Mouse (Mus musculus): Measurements from ENCODE around the gene Vwa5b1. TPM values are rescaled to one million over a fixed set of nuclear protein-coding genes. Genes with fewer than 3 reads are reported as not detected.

The Vwa5b1 gene
- polyA plus RNA-seq, 1 experiment from 2014 or later, result 0.14 TPM

- Histone ChIP-seq H3K4me1 (peaks cover 7% of the 10 kb centered on the region), H3K27ac (no peak overlapping the region), H3K36me3 (no peaks in the 10 kb centered on the region), H3K9me3 (replicated peaks) (no peaks in the 10 kb centered on the region), H3K27me3 (ENCODE audit: low read depth, poor library complexity, severe bottlenecking) (peaks cover 30% of the 10 kb centered on the region), H3K4me3 (no peak overlapping the region)
- no peak for DNase-seq (ENCODE audit: low spot score)
- WGBS, result 58% methylated on average over 12 of the region's 12 CpGs
Observed at GRCm38 (mm10) chr4:138543177-138543576, 92.5 kb downstream of the Vwa5b1 start.

GRCm38 (mm10) chr4:138538084-138538449 lies 97.6 kb downstream of the Vwa5b1 start:
- Histone ChIP-seq H3K27ac (no peak overlapping the region), H3K27me3 (ENCODE audit: low read depth, poor library complexity, severe bottlenecking) (no peaks in the 10 kb centered on the region), H3K36me3 (no peaks in the 10 kb centered on the region), H3K4me3 (no peak overlapping the region), H3K4me1 (peaks cover 9% of the 10 kb centered on the region), H3K9me3 (replicated peaks) (no peaks in the 10 kb centered on the region)
- whole genome bisulfite sequencing, result 68% methylated on average over 4 of the region's 4 CpGs
- DNase-seq (ENCODE audit: low spot score), result no peak

- no peak for DNase-seq (ENCODE audit: low spot score)
- no peak overlapping the region for H3K4me3 ChIP-seq
- H3K9me3 ChIP-seq (replicated peaks), result no peaks in the 10 kb centered on the region
- H3K36me3 ChIP-seq, result no peaks in the 10 kb centered on the region
- 38% methylated on average over 10 of the region's 10 CpGs for WGBS
- H3K27me3 ChIP-seq (ENCODE audit: low read depth, poor library complexity, severe bottlenecking), result no peaks in the 10 kb centered on the region
- peaks cover 7% of the 10 kb centered on the region; the same call in 1 of the 2 replicates for H3K4me1 ChIP-seq
- no peak overlapping the region for H3K27ac ChIP-seq
Observed at GRCm38 (mm10) chr4:138537210-138538083, 98.2 kb downstream of the Vwa5b1 start.

- Histone ChIP-seq H3K27ac (no peak overlapping the region), H3K36me3 (no peaks in the 10 kb centered on the region), H3K4me3 (no peak overlapping the region), H3K27me3 (ENCODE audit: low read depth, poor library complexity, severe bottlenecking) (no peaks in the 10 kb centered on the region), H3K4me1 (peaks cover 7% of the 10 kb centered on the region; the same call in 1 of the 2 replicates), H3K9me3 (replicated peaks) (no peaks in the 10 kb centered on the region)
- DNase-seq (ENCODE audit: low spot score), result no peak
- WGBS, result 91% methylated on average over 12 of the region's 12 CpGs
Observed at GRCm38 (mm10) chr4:138535610-138536009, 100.1 kb downstream of the Vwa5b1 start.

- H3K4me1 ChIP-seq, result peaks cover 7% of the 10 kb centered on the region; the same call in 1 of the 2 replicates
- no peak overlapping the region for H3K27ac ChIP-seq
- no peaks in the 10 kb centered on the region for H3K27me3 ChIP-seq (ENCODE audit: low read depth, poor library complexity, severe bottlenecking)
- no peak overlapping the region for H3K4me3 ChIP-seq
- no peaks in the 10 kb centered on the region for H3K36me3 ChIP-seq
- DNase-seq (ENCODE audit: low spot score), result no peak
- no peaks in the 10 kb centered on the region for H3K9me3 ChIP-seq (replicated peaks)
- 90% methylated on average over 2 of the region's 2 CpGs for WGBS
Observed at GRCm38 (mm10) chr4:138533877-138534276, 101.8 kb downstream of the Vwa5b1 start.

GRCm38 (mm10) chr4:138531761-138532160 lies 103.9 kb downstream of the Vwa5b1 start:
- H3K36me3 ChIP-seq, result no peaks in the 10 kb centered on the region
- WGBS, result 88% methylated on average over 2 of the region's 2 CpGs
- no peaks in the 10 kb centered on the region for H3K27me3 ChIP-seq (ENCODE audit: low read depth, poor library complexity, severe bottlenecking)
- H3K4me1 ChIP-seq, result no peaks in the 10 kb centered on the region
- H3K27ac ChIP-seq, result no peak overlapping the region
- H3K4me3 ChIP-seq, result no peak overlapping the region
- no peaks in the 10 kb centered on the region for H3K9me3 ChIP-seq (replicated peaks)
- no peak for DNase-seq (ENCODE audit: low spot score)

- Histone ChIP-seq H3K4me1 (peaks cover under 1% of the 10 kb centered on the region; the same call in 1 of the 2 replicates), H3K9me3 (replicated peaks) (no peaks in the 10 kb centered on the region), H3K27me3 (ENCODE audit: low read depth, poor library complexity, severe bottlenecking) (no peaks in the 10 kb centered on the region), H3K27ac (no peak overlapping the region), H3K4me3 (no peak overlapping the region), H3K36me3 (no peaks in the 10 kb centered on the region)
- WGBS, result 89% methylated on average over 6 of the region's 6 CpGs
- no peak for DNase-seq (ENCODE audit: low spot score)
Observed at GRCm38 (mm10) chr4:138530011-138530410, 105.7 kb downstream of the Vwa5b1 start.

- 77% methylated on average over 4 of the region's 4 CpGs for WGBS
Observed at GRCm38 (mm10) chr4:138525684-138526083, 110.0 kb downstream of the Vwa5b1 start.

GRCm38 (mm10) chr4:138524769-138525168 lies 110.9 kb downstream of the Vwa5b1 start:
- 86% methylated on average over 9 of the region's 9 CpGs for WGBS
- H3K36me3 ChIP-seq, result no peaks in the 10 kb centered on the region
- H3K27me3 ChIP-seq (ENCODE audit: low read depth, poor library complexity, severe bottlenecking), result 0 out of 2 replicates have a peak, but pooled peaks cover 3% of the 10 kb centered on the region

More at GRCm38 (mm10) chr4:138525684-138526083, 110.0 kb downstream of the Vwa5b1 start:
- no peaks in the 10 kb centered on the region for H3K36me3 ChIP-seq
- H3K27me3 ChIP-seq (ENCODE audit: low read depth, poor library complexity, severe bottlenecking), result 0 out of 2 replicates have a peak, but pooled peaks cover 3% of the 10 kb centered on the region
- no peak overlapping the region for H3K4me3 ChIP-seq
- no peak overlapping the region for H3K27ac ChIP-seq
- H3K9me3 ChIP-seq (replicated peaks), result no peaks in the 10 kb centered on the region
- peaks cover 10% of the 10 kb centered on the region for H3K4me1 ChIP-seq
- DNase-seq (ENCODE audit: low spot score), result no peak

GRCm38 (mm10) chr4:138523775-138524174 lies 111.9 kb downstream of the Vwa5b1 start:
- DNase-seq (ENCODE audit: low spot score), result no peak
- H3K27ac ChIP-seq, result no peak overlapping the region

More at GRCm38 (mm10) chr4:138524769-138525168, 110.9 kb downstream of the Vwa5b1 start:
- H3K4me1 ChIP-seq, result peaks cover 10% of the 10 kb centered on the region
- H3K9me3 ChIP-seq (replicated peaks), result no peaks in the 10 kb centered on the region
- H3K4me3 ChIP-seq, result no peak overlapping the region
- no peak overlapping the region for H3K27ac ChIP-seq
- no peak for DNase-seq (ENCODE audit: low spot score)

GRCm38 (mm10) chr4:138522296-138522695 lies 113.4 kb downstream of the Vwa5b1 start:
- H3K27ac ChIP-seq, result no peak overlapping the region
- 22% methylated on average over 7 of the region's 7 CpGs for WGBS
- DNase-seq (ENCODE audit: low spot score), result peak; percentile 42

More at GRCm38 (mm10) chr4:138523775-138524174, 111.9 kb downstream of the Vwa5b1 start:
- Histone ChIP-seq H3K27me3 (ENCODE audit: low read depth, poor library complexity, severe bottlenecking) (peaks cover 11% of the 10 kb centered on the region; the same call in 1 of the 2 replicates), H3K9me3 (replicated peaks) (no peaks in the 10 kb centered on the region), H3K4me3 (no peak overlapping the region), H3K36me3 (no peaks in the 10 kb centered on the region), H3K4me1 (peaks cover 10% of the 10 kb centered on the region)
- 25% methylated on average over 7 of the region's 7 CpGs for WGBS

GRCm38 (mm10) chr4:138517153-138517789 lies 118.4 kb downstream of the Vwa5b1 start:
- WGBS, result 54% methylated on average over 9 of the region's 9 CpGs
- Histone ChIP-seq H3K4me1 (peaks cover 4% of the 10 kb centered on the region), H3K36me3 (no peaks in the 10 kb centered on the region), H3K27ac (no peak overlapping the region), H3K9me3 (replicated peaks) (no peaks in the 10 kb centered on the region), H3K4me3 (no peak overlapping the region), H3K27me3 (ENCODE audit: low read depth, poor library complexity, severe bottlenecking) (peaks cover 36% of the 10 kb centered on the region; the same call in 1 of the 2 replicates)
- no peak for DNase-seq (ENCODE audit: low spot score)

More at GRCm38 (mm10) chr4:138522296-138522695, 113.4 kb downstream of the Vwa5b1 start:
- peaks cover 18% of the 10 kb centered on the region; the same call in 1 of the 2 replicates for H3K27me3 ChIP-seq (ENCODE audit: low read depth, poor library complexity, severe bottlenecking)
- peaks cover 10% of the 10 kb centered on the region for H3K4me1 ChIP-seq
- no peaks in the 10 kb centered on the region for H3K9me3 ChIP-seq (replicated peaks)
- H3K4me3 ChIP-seq, result no peak overlapping the region
- no peaks in the 10 kb centered on the region for H3K36me3 ChIP-seq

- no peaks in the 10 kb centered on the region for H3K36me3 ChIP-seq
- DNase-seq (ENCODE audit: low spot score), result no peak
- 82% methylated on average over 3 of the region's 3 CpGs for WGBS
- H3K27me3 ChIP-seq (ENCODE audit: low read depth, poor library complexity, severe bottlenecking), result peaks cover 33% of the 10 kb centered on the region; the same call in 1 of the 2 replicates
- no peak overlapping the region for H3K4me3 ChIP-seq
- no peaks in the 10 kb centered on the region for H3K4me1 ChIP-seq
- H3K27ac ChIP-seq, result no peak overlapping the region
- no peaks in the 10 kb centered on the region for H3K9me3 ChIP-seq (replicated peaks)
Observed at GRCm38 (mm10) chr4:138516448-138516847, 119.2 kb downstream of the Vwa5b1 start.
